Mouse (Mus musculus): ENCODE data around the gene Arhgap31. TPM values are rescaled to one million over a fixed set of nuclear protein-coding genes. Genes with fewer than 3 reads are reported as not detected.

The Arhgap31 gene
- polyA plus RNA-seq, 1 experiment = not detected

GRCm38 (mm10) chr16:38635833-38636390 is 77.2 kb downstream of the Arhgap31 start:
- Histone ChIP-seq H3K4me1 (ENCODE audit: control insufficient read depth, insufficient read depth, low read length) (peaks cover 3% of the 10 kb centered on the region; the same call in 1 of the 2 replicates), H3K4me3 (ENCODE audit: insufficient read depth, low read depth, low read length) (no peak overlapping the region), H3K27ac (ENCODE audit: insufficient read depth, low read depth, low read length) (no peak overlapping the region)
- WGBS = 50% methylated on average over 8 of the region's 8 CpGs
- TF ChIP-seq CTCF (IDR thresholded peaks at IDR 0.05; ENCODE audit: insufficient read depth, low read depth, low read length) (no peak), POLR2A (IDR thresholded peaks at IDR 0.05; ENCODE audit: insufficient read depth, low read depth, low read length) (no peak)

GRCm38 (mm10) chr16:38632147-38632546 is 80.9 kb downstream of the Arhgap31 start:
- 62% methylated on average over 6 of the region's 6 CpGs for WGBS

GRCm38 (mm10) chr16:38625811-38626369 is 87.2 kb downstream of the Arhgap31 start:
- Histone ChIP-seq H3K4me1 (ENCODE audit: control insufficient read depth, insufficient read depth, low read length) (peaks cover 4% of the 10 kb centered on the region; the same call in 1 of the 2 replicates), H3K4me3 (ENCODE audit: insufficient read depth, low read depth, low read length) (no peak overlapping the region), H3K27ac (ENCODE audit: insufficient read depth, low read depth, low read length) (no peak overlapping the region)
- WGBS = 78% methylated on average over 10 of the region's 10 CpGs
- TF ChIP-seq POLR2A (IDR thresholded peaks at IDR 0.05; ENCODE audit: insufficient read depth, low read depth, low read length) = no peak
- TF ChIP-seq CTCF (IDR thresholded peaks at IDR 0.05; ENCODE audit: insufficient read depth, low read depth, low read length) = no peak

More at GRCm38 (mm10) chr16:38632147-38632546, 80.9 kb downstream of the Arhgap31 start:
- no peak overlapping the region for H3K4me3 ChIP-seq (ENCODE audit: insufficient read depth, low read depth, low read length)
- no peak overlapping the region for H3K27ac ChIP-seq (ENCODE audit: insufficient read depth, low read depth, low read length)
- peaks cover 6% of the 10 kb centered on the region; the same call in 1 of the 2 replicates for H3K4me1 ChIP-seq (ENCODE audit: control insufficient read depth, insufficient read depth, low read length)
- TF ChIP-seq CTCF (IDR thresholded peaks at IDR 0.05; ENCODE audit: insufficient read depth, low read depth, low read length) = peak; percentile 52; the same call in 1 of the 2 replicates
- no peak for TF ChIP-seq POLR2A (IDR thresholded peaks at IDR 0.05; ENCODE audit: insufficient read depth, low read depth, low read length)

GRCm38 (mm10) chr16:38625411-38625810 is 87.7 kb downstream of the Arhgap31 start:
- Histone ChIP-seq H3K4me1 (ENCODE audit: control insufficient read depth, insufficient read depth, low read length) (peaks cover 4% of the 10 kb centered on the region; the same call in 1 of the 2 replicates), H3K4me3 (ENCODE audit: insufficient read depth, low read depth, low read length) (no peak overlapping the region), H3K27ac (ENCODE audit: insufficient read depth, low read depth, low read length) (no peak overlapping the region)
- TF ChIP-seq CTCF (IDR thresholded peaks at IDR 0.05; ENCODE audit: insufficient read depth, low read depth, low read length) (no peak), POLR2A (IDR thresholded peaks at IDR 0.05; ENCODE audit: insufficient read depth, low read depth, low read length) (no peak)
- WGBS = 80% methylated on average over 7 of the region's 7 CpGs

GRCm38 (mm10) chr16:38624303-38624702 is 88.8 kb downstream of the Arhgap31 start:
- H3K4me1 ChIP-seq (ENCODE audit: control insufficient read depth, insufficient read depth, low read length) = peaks cover 4% of the 10 kb centered on the region; the same call in 1 of the 2 replicates
- no peak overlapping the region for H3K4me3 ChIP-seq (ENCODE audit: insufficient read depth, low read depth, low read length)
- TF ChIP-seq POLR2A (IDR thresholded peaks at IDR 0.05; ENCODE audit: insufficient read depth, low read depth, low read length) (no peak), CTCF (IDR thresholded peaks at IDR 0.05; ENCODE audit: insufficient read depth, low read depth, low read length) (no peak)
- H3K27ac ChIP-seq (ENCODE audit: insufficient read depth, low read depth, low read length) = no peak overlapping the region
- whole genome bisulfite sequencing = 78% methylated on average over 11 of the region's 11 CpGs

- 73% methylated on average over 2 of the region's 2 CpGs for WGBS
- Histone ChIP-seq H3K4me3 (ENCODE audit: insufficient read depth, low read depth, low read length) (no peak overlapping the region), H3K4me1 (ENCODE audit: control insufficient read depth, insufficient read depth, low read length) (no peaks in the 10 kb centered on the region), H3K27ac (ENCODE audit: insufficient read depth, low read depth, low read length) (no peak overlapping the region)
- no peak for TF ChIP-seq POLR2A (IDR thresholded peaks at IDR 0.05; ENCODE audit: insufficient read depth, low read depth, low read length)
- TF ChIP-seq CTCF (IDR thresholded peaks at IDR 0.05; ENCODE audit: insufficient read depth, low read depth, low read length) = no peak
Observed at GRCm38 (mm10) chr16:38622283-38622682, 90.8 kb downstream of the Arhgap31 start.

- no peaks in the 10 kb centered on the region for H3K4me1 ChIP-seq (ENCODE audit: control insufficient read depth, insufficient read depth, low read length)
- H3K27ac ChIP-seq (ENCODE audit: insufficient read depth, low read depth, low read length) = no peak overlapping the region
- TF ChIP-seq CTCF (IDR thresholded peaks at IDR 0.05; ENCODE audit: insufficient read depth, low read depth, low read length) = no peak
- no peak for TF ChIP-seq POLR2A (IDR thresholded peaks at IDR 0.05; ENCODE audit: insufficient read depth, low read depth, low read length)
- H3K4me3 ChIP-seq (ENCODE audit: insufficient read depth, low read depth, low read length) = no peak overlapping the region
- WGBS = 90% methylated on average over 16 of the region's 16 CpGs
Observed at GRCm38 (mm10) chr16:38620696-38621450, 92.2 kb downstream of the Arhgap31 start.

GRCm38 (mm10) chr16:38619054-38619453 is 94.0 kb downstream of the Arhgap31 start:
- Histone ChIP-seq H3K27ac (ENCODE audit: insufficient read depth, low read depth, low read length) (no peak overlapping the region), H3K4me1 (ENCODE audit: control insufficient read depth, insufficient read depth, low read length) (no peaks in the 10 kb centered on the region), H3K4me3 (ENCODE audit: insufficient read depth, low read depth, low read length) (no peak overlapping the region)
- WGBS = 11% methylated on average over 6 of the region's 6 CpGs
- TF ChIP-seq POLR2A (IDR thresholded peaks at IDR 0.05; ENCODE audit: insufficient read depth, low read depth, low read length) (no peak), CTCF (IDR thresholded peaks at IDR 0.05; ENCODE audit: insufficient read depth, low read depth, low read length) (peak; percentile 45)

- TF ChIP-seq POLR2A (IDR thresholded peaks at IDR 0.05; ENCODE audit: insufficient read depth, low read depth, low read length) = no peak
- no peak for TF ChIP-seq CTCF (IDR thresholded peaks at IDR 0.05; ENCODE audit: insufficient read depth, low read depth, low read length)
- H3K27ac ChIP-seq (ENCODE audit: insufficient read depth, low read depth, low read length) = no peak overlapping the region
- WGBS = 94% methylated on average over 13 of the region's 13 CpGs
- H3K4me1 ChIP-seq (ENCODE audit: control insufficient read depth, insufficient read depth, low read length) = no peaks in the 10 kb centered on the region
- H3K4me3 ChIP-seq (ENCODE audit: insufficient read depth, low read depth, low read length) = no peak overlapping the region
Observed at GRCm38 (mm10) chr16:38617977-38618376, 95.1 kb downstream of the Arhgap31 start.

All from olfactory bulb, adult 2 months (tissue).